Mouse (Mus musculus) midbrain, embryonic 10.5 days (tissue): Measurements from ENCODE around the gene Grhl3. TPM values are rescaled to one million over a fixed set of nuclear protein-coding genes. Genes with fewer than 3 reads are reported as not detected.
A peak's percentile ranks its signal among the peaks of the same experiment; 100 is the strongest.
"Not testable (repeated sequence)": the region's sequence is repeated elsewhere in the genome, so short reads cannot be mapped to it uniquely, and the experiment has no call there.

ENCODE experiments used
- DNase-seq: peaks from one replicate; pipeline ENCODE4 v3.0.0-alpha.2; 2017; ENCODE audit warnings: low spot score
- H3K27ac ChIP-seq: fragments of 300-500 bp; sonication (generic); replicated peaks from 2 replicates; pipeline ENCODE4 v1.5.1; 2016; ENCODE audit warnings: mild to moderate bottlenecking
- H3K27me3 ChIP-seq: fragments of 300-500 bp; sonication (generic); 2 replicates; pipeline ENCODE4 v1.6.1; 2016; ENCODE audit warnings: low read depth, mild to moderate bottlenecking; ENCODE audit not compliant: poor library complexity, severe bottlenecking
- H3K36me3 ChIP-seq: fragments of 300-500 bp; sonication (generic); 2 replicates; pipeline ENCODE4 v1.6.1; 2016; ENCODE audit warnings: mild to moderate bottlenecking, moderate library complexity
- H3K4me1 ChIP-seq: fragments of 300-500 bp; sonication (generic); 2 replicates; pipeline ENCODE4 v1.6.1; 2016
- H3K4me3 ChIP-seq: fragments of 300-500 bp; sonication (generic); 2 replicates; pipeline ENCODE4 v1.5.1; 2016; ENCODE audit warnings: mild to moderate bottlenecking, moderate library complexity
- H3K9me3 ChIP-seq: fragments of 300-500 bp; sonication (generic); replicated peaks from 2 replicates; pipeline ENCODE4 v1.6.1; 2016; ENCODE audit warnings: mild to moderate bottlenecking
- WGBS: fragments of 180-500 bp; shearing (Covaris S2); methylation state at CpG from one replicate; pipeline ENCODE4 v1.1.7; 2016; 5-methylcytosine and 5-hydroxymethylcytosine counted together
- polyA plus RNA-seq: library from polyadenylated mRNA; unstranded; fragments of >200 nt; fragmentation: Nextera tagmentation; extraction: Ambion mirVana; gene quantifications from 2 replicates; pipeline ENCODE4 v1.2.1, GENCODE M21; 2016

Grhl3 gene
- polyA plus RNA-seq = 1.3 and 2.5 TPM in 2 replicates

DNA sequence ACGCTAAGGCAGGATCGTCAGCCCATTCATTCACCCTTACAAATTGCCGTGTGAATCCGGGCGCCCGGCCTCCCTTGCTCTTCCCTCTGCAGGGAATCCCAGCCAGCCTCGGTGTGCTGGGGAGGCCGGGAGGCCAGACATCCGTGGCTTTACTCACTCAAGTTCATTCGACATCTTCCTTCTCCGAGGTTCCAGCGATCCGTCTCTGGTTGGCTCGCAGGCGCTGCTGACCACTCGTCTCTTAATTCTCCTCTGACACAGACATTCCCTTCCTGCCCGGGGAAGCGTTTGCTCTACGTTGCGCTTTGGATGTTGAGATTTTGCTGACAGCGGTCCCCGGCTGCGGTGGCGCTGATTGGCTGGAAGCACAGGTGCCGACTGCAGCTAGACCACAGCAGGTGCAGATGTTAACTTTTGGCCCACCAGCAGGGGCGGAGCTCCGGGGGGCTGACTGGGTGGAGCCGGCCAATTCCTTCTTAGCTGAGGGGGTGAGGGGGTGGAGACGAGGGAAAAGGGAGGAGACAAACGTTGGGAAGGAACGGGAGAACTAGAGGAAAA, at the start of gene Grhl3:
Gene Grhl3 (minus strand): TSS at position 380 of the 558 bp plus-strand sequence.
- Histone ChIP-seq H3K4me1 (peaks cover 54% of the 10 kb centered on the region), H3K4me3 (peak within 1 kb of the TSS; percentile 55)

DNA sequence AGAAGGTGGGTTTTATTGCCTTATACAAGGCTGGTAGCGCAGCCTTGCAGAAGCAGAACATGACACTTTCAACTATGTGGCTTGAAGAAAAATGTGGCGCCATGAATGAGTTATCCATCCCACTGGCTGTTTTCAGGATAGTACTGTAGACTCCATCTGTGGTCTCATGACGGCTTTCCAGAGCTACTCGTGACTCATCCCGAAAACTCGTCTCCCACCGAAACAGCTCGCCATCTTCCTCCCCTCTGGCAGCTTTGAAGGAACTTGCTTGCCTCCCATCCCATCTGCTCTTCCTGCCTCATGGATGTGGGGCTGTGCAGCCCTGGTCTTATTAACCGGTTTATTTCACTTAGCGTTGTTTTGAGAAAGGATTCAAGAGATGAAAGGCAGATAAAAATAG, 48.9 kb upstream of the Grhl3 start:
- DNase-seq = no peak
- H3K36me3 ChIP-seq = no peaks in the 10 kb centered on the region
- H3K4me1 ChIP-seq = peaks cover 19% of the 10 kb centered on the region
- no peak overlapping the region for H3K27ac ChIP-seq
- peaks cover 22% of the 10 kb centered on the region for H3K27me3 ChIP-seq
- WGBS = 97% methylated on average over 10 of the region's 10 CpGs
- H3K9me3 ChIP-seq = peaks cover 14% of the 10 kb centered on the region; the same call in 1 of the 2 replicates
- no peak overlapping the region for H3K4me3 ChIP-seq

More for the DNA sequence above, at the start of gene Grhl3:
- DNase-seq = peak; percentile 48
- under 1% methylated on average over 31 of the region's 31 CpGs for WGBS
- Histone ChIP-seq H3K27me3 (peaks cover 84% of the 10 kb centered on the region), H3K36me3 (no peaks in the 10 kb centered on the region), H3K27ac (no peak within 1 kb of the TSS), H3K9me3 (no peaks in the 10 kb centered on the region)

- Histone ChIP-seq H3K27me3 (peaks cover 32% of the 10 kb centered on the region), H3K9me3 (peaks cover 14% of the 10 kb centered on the region; the same call in 1 of the 2 replicates), H3K36me3 (no peaks in the 10 kb centered on the region), H3K4me3 (no peak overlapping the region), H3K27ac (no peak overlapping the region), H3K4me1 (peaks cover 26% of the 10 kb centered on the region)
- DNase-seq = no peak
- 92% methylated on average over 3 of the region's 3 CpGs for WGBS
Measured at GRCm38 (mm10) chr4:135620461-135620860, 47.0 kb upstream of the Grhl3 start.

- no peaks in the 10 kb centered on the region for H3K36me3 ChIP-seq
- no peak overlapping the region for H3K27ac ChIP-seq
- H3K4me1 ChIP-seq = peaks cover 19% of the 10 kb centered on the region
- no peak for DNase-seq
- H3K9me3 ChIP-seq = peaks cover 14% of the 10 kb centered on the region; the same call in 1 of the 2 replicates
- peaks cover 32% of the 10 kb centered on the region for H3K27me3 ChIP-seq
- whole genome bisulfite sequencing = 15% methylated on average over 16 of the region's 16 CpGs
- no peak overlapping the region for H3K4me3 ChIP-seq
Measured at GRCm38 (mm10) chr4:135617783-135618470, 44.5 kb upstream of the Grhl3 start.

- 37% methylated on average over 4 of the region's 4 CpGs for WGBS
- DNase-seq = no peak
- peaks cover 18% of the 10 kb centered on the region for H3K4me1 ChIP-seq
- peaks cover 14% of the 10 kb centered on the region; the same call in 1 of the 2 replicates for H3K9me3 ChIP-seq
- H3K27ac ChIP-seq = no peak overlapping the region
- H3K27me3 ChIP-seq = peaks cover 32% of the 10 kb centered on the region
- no peaks in the 10 kb centered on the region for H3K36me3 ChIP-seq
- H3K4me3 ChIP-seq = no peak overlapping the region
Measured at GRCm38 (mm10) chr4:135617038-135617437, 43.6 kb upstream of the Grhl3 start.

GRCm38 (mm10) chr4:135615307-135615706, 41.9 kb upstream of the Grhl3 start:
- H3K4me3 ChIP-seq, DNase-seq: not testable (repeated sequence)
- H3K4me1 ChIP-seq = peaks cover 18% of the 10 kb centered on the region

DNA sequence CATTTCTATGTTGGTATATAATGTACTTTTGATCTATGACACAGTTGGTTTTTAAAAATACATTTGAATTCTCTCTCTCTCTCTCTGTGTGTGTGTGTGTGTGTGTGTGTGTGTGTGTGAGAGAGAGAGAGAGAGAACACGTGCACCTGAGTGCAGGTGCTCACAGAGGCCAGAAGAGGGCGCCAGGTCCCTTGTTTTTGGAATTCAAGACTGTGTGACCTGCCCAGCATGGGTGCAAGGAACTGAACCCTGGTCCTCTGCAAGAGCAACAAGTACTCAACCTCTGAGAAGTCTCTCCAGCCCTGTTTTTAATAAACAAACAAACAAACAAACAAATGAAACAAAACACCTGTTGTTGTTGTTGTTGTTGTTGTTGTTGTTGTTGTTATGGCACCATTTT, 36.6 kb upstream of the Grhl3 start:
- Histone ChIP-seq H3K27me3 (no peaks in the 10 kb centered on the region), H3K4me3 (no peak overlapping the region), H3K36me3 (no peaks in the 10 kb centered on the region), H3K4me1 (no peaks in the 10 kb centered on the region), H3K9me3 (peaks cover 19% of the 10 kb centered on the region), H3K27ac (no peak overlapping the region)
- no peak for DNase-seq
- 87% methylated on average over 2 of the region's 2 CpGs for WGBS

More at GRCm38 (mm10) chr4:135615307-135615706, 41.9 kb upstream of the Grhl3 start:
- H3K27ac ChIP-seq, H3K36me3 ChIP-seq: not testable (repeated sequence)
- Histone ChIP-seq H3K27me3 (peaks cover 32% of the 10 kb centered on the region), H3K9me3 (peaks cover 24% of the 10 kb centered on the region)
- 61% methylated on average over 5 of the region's 5 CpGs for WGBS

- no peak overlapping the region for H3K4me3 ChIP-seq
- WGBS = 84% methylated on average over 18 of the region's 18 CpGs
- no peaks in the 10 kb centered on the region for H3K36me3 ChIP-seq
- DNase-seq = no peak
- no peak overlapping the region for H3K27ac ChIP-seq
- H3K9me3 ChIP-seq = peaks cover 19% of the 10 kb centered on the region
- H3K27me3 ChIP-seq = no peaks in the 10 kb centered on the region
- no peaks in the 10 kb centered on the region for H3K4me1 ChIP-seq
Measured at GRCm38 (mm10) chr4:135607979-135608885, 34.8 kb upstream of the Grhl3 start.

GRCm38 (mm10) chr4:135606271-135606670, 32.8 kb upstream of the Grhl3 start:
- Histone ChIP-seq H3K27me3 (no peaks in the 10 kb centered on the region), H3K36me3 (no peaks in the 10 kb centered on the region), H3K4me1 (no peaks in the 10 kb centered on the region), H3K9me3 (peaks cover 13% of the 10 kb centered on the region), H3K27ac (no peak overlapping the region), H3K4me3 (no peak overlapping the region)
- 91% methylated on average over 7 of the region's 7 CpGs for WGBS
- no peak for DNase-seq

DNA sequence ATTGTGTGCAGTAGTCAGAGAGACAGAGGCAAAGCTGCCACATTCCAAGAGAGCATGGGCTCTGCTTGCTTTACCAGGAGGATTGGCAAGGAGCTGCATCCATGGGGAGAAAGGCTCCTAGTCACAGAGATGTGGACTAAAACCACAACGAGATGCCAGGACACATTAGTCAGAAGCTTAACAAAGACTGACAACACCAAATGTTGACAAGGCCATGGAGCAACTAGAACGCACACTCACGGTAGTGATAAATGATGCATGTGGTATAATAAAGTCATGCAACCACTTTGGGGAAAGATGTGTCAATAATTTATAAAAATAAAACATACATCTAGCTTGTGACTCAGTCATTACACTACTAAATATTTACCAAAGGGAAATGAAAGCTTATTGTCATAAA, 28.1 kb upstream of the Grhl3 start:
- Histone ChIP-seq H3K27ac (no peak overlapping the region), H3K36me3 (no peaks in the 10 kb centered on the region), H3K9me3 (no peaks in the 10 kb centered on the region), H3K4me3 (no peak overlapping the region), H3K4me1 (peaks cover under 1% of the 10 kb centered on the region; the same call in 1 of the 2 replicates), H3K27me3 (no peaks in the 10 kb centered on the region)
- 92% methylated on average over 3 of the region's 3 CpGs for WGBS
- DNase-seq = no peak

DNA sequence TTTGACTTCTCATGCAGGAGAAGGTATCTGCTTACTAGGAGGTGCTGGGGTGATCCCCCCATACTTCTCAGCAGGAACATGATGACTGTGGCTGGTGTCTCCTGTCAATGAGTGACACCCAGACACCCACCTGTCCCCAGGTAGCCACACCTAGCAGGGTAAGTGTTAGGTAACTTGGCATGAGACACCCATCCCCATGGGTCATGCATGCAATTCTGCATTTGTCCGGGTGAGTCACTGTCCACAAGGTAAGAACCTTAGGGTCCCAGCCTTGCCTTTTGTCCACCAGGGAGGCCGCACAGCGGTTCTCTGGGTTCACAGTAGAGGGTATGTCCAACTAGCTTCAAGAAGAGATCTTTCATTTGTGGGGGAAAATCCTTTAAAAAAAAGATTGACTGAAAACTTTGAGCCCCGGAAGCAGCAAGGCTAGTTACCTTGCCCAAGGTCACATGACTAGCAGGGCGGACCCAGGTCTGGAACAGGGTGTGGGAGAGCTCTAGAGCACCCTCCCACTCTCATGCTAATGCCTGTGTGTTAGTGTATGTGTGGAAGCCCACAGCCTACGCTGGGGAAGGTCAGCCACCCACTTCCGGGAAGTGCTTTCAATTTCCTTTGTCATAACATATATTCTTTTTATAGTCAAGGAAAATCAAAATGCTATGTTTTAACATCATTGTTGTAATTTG, 26.2 kb upstream of the Grhl3 start:
- Histone ChIP-seq H3K36me3 (no peaks in the 10 kb centered on the region), H3K27ac (no peak overlapping the region), H3K4me3 (no peak overlapping the region), H3K9me3 (no peaks in the 10 kb centered on the region), H3K27me3 (no peaks in the 10 kb centered on the region), H3K4me1 (peaks cover 11% of the 10 kb centered on the region)
- 82% methylated on average over 7 of the region's 7 CpGs for WGBS
- no peak for DNase-seq

DNA sequence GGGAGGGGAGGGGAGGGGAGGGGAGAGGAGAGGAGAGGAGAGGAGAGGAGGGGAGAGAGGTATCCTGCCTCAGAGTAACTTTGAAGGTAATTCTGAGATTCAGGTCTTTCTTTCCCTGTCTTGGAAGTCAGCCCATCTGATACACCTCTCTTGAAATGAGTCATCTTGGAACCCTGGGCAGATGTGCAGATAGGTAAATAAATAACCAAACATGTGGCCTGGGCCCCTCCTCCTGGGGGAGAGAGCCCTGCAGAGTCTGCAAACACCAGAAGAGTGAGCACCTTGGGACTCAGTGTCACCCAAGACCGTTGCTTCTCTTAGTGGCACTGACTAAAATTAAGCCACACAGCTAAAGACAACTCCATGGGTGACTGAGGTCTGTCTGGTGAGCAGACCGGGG, 25.6 kb upstream of the Grhl3 start:
- no peak for DNase-seq
- H3K27ac ChIP-seq = no peak overlapping the region
- no peaks in the 10 kb centered on the region for H3K36me3 ChIP-seq
- no peaks in the 10 kb centered on the region for H3K9me3 ChIP-seq
- 52% methylated on average over 2 of the region's 2 CpGs for WGBS
- H3K27me3 ChIP-seq = no peaks in the 10 kb centered on the region
- H3K4me1 ChIP-seq = peaks cover 11% of the 10 kb centered on the region
- H3K4me3 ChIP-seq = no peak overlapping the region
